28 mouse cellular contexts compared by ENCODE assay signal in genomic region chr12:99940704-99941103, GRCm38 (mm10). TPM values are rescaled to one million over a fixed set of nuclear protein-coding genes. Genes with fewer than 3 reads are reported as not detected.
A peak's percentile ranks its signal among the peaks of the same experiment; 100 is the strongest.
DNase-seq lines count a peak whose midpoint lies in the region; ATAC-seq lines count a peak whose summit lies in the region.
"Had no signal": no experiment of that assay in that cellular context is flagged by ENCODE, and none has a peak within 500 bp of the region (broad histone marks: within the 10 kb centered on the region; RNA-seq: fewer than 3 reads in every experiment).

No protein-coding gene starts in this region.

- ATAC-seq in kidney, embryonic 14.5 days (ENCODE audit: low FRiP score, low TSS enrichment) = peak; percentile 90
- ATAC-seq: CD4-positive, CD25-positive, alpha-beta regulatory T cell, adult 4 months; forebrain, postnatal 0 days; hindbrain, embryonic 16.5 days had no signal

- H3K27ac ChIP-seq in kidney, embryonic 14.5 days (ENCODE audit: low read depth, low read length) = no peak overlapping the region
- H3K27ac ChIP-seq: embryonic facial prominence, embryonic 10.5 days; embryonic facial prominence, embryonic 15.5 days; forebrain, embryonic 12.5 days; heart, embryonic 13.5 days; hindbrain, embryonic 10.5 days; left cerebral cortex, adult 2 months; limb, embryonic 12.5 days; midbrain, embryonic 12.5 days had no signal

- DNase-seq in NIH3T3 (ENCODE audit: low read depth) = peak; percentile 17
- peak; percentile 72 for DNase-seq in kidney, adult 11 months
- peak; percentile 76 for DNase-seq in kidney, postnatal 14 days
- no peak for DNase-seq in cerebellum, adult 11 months
- no peak for DNase-seq in cerebellum, postnatal 10 days
- no peak for DNase-seq in adipocyte (ENCODE audit: low spot score)
- DNase-seq: adrenal gland, postnatal 14 days; cerebellum, adult 18-20 months; cerebellum, postnatal 14 days; forebrain, postnatal 0 days; heart, postnatal 10 days; layer of hippocampus, adult 9-11 months; lung, postnatal 4 days; spleen, adult 18-20 months; thymus, postnatal 36 days had no signal

- H3K4me1 ChIP-seq in kidney, embryonic 14.5 days (ENCODE audit: control insufficient read depth, insufficient read depth, low read length) = peaks cover 8% of the 10 kb centered on the region
- H3K4me1 ChIP-seq: embryonic facial prominence, embryonic 15.5 days; forebrain, embryonic 12.5 days; heart, embryonic 13.5 days; hindbrain, embryonic 10.5 days; limb, embryonic 12.5 days; midbrain, embryonic 12.5 days had no signal

- peaks cover 13% of the 10 kb centered on the region; the same call in 1 of the 2 replicates for H3K36me3 ChIP-seq in kidney, embryonic 14.5 days (ENCODE audit: control insufficient read depth, insufficient read depth, low read length)

- no peak overlapping the region for H3K9ac ChIP-seq in kidney, embryonic 14.5 days (ENCODE audit: low read depth, low read length)
- H3K9ac ChIP-seq: embryonic facial prominence, embryonic 15.5 days; forebrain, embryonic 12.5 days; forebrain, postnatal 0 days; heart, embryonic 13.5 days; limb, embryonic 12.5 days; midbrain, embryonic 12.5 days had no signal

- WGBS in kidney, embryonic 14.5 days = 41% methylated on average over 7 of the region's 7 CpGs

- no peak overlapping the region for H3K4me2 ChIP-seq in kidney, embryonic 14.5 days (replicated peaks; ENCODE audit: low read depth, low read length)
- H3K4me2 ChIP-seq: embryonic facial prominence, embryonic 15.5 days; forebrain, embryonic 12.5 days; heart, embryonic 13.5 days; limb, embryonic 12.5 days; midbrain, embryonic 12.5 days had no signal

- no peak overlapping the region for H3K4me3 ChIP-seq in kidney, embryonic 14.5 days (ENCODE audit: low read length)
- H3K4me3 ChIP-seq: embryonic facial prominence, embryonic 10.5 days; embryonic facial prominence, embryonic 15.5 days; forebrain, embryonic 12.5 days; heart, embryonic 13.5 days; hindbrain, embryonic 10.5 days; left cerebral cortex, adult 2 months; limb, embryonic 12.5 days; megakaryocyte, embryonic 14.5 days; midbrain, embryonic 12.5 days; myocyte had no signal

- no peaks in the 10 kb centered on the region for H3K9me3 ChIP-seq in kidney, embryonic 14.5 days (ENCODE audit: control insufficient read depth, low read length)
- H3K9me3 ChIP-seq: embryonic facial prominence, embryonic 10.5 days; embryonic facial prominence, embryonic 15.5 days; forebrain, embryonic 12.5 days; heart, embryonic 13.5 days; hindbrain, embryonic 10.5 days; limb, embryonic 12.5 days; megakaryocyte, embryonic 14.5 days; midbrain, embryonic 12.5 days had no signal

- no peaks in the 10 kb centered on the region for H3K27me3 ChIP-seq in kidney, embryonic 14.5 days (ENCODE audit: control insufficient read depth, insufficient read depth, low read length)
- H3K27me3 ChIP-seq: embryonic facial prominence, embryonic 15.5 days; forebrain, embryonic 12.5 days; heart, embryonic 13.5 days; limb, embryonic 12.5 days; megakaryocyte, embryonic 14.5 days; midbrain, embryonic 12.5 days had no signal

RNA-seq across cellular contexts. Expression of gene Kcnk13, which starts 23.6 kb away (rescaled TPM):
- polyA plus RNA-seq in kidney, embryonic 14.5 days (2014; fragmentation: Nextera tagmentation; extraction: Ambion mirVana) = 0.14 and 0.15 TPM in 2 replicates
- polyA plus RNA-seq: CD4-positive, CD25-positive, alpha-beta regulatory T cell, adult 4 months had no signal

RNA-seq across cellular contexts. Expression of gene Tdp1, which starts 56.4 kb away (rescaled TPM):
- 48.8 and 70.4 TPM in 2 replicates for polyA plus RNA-seq in kidney, embryonic 14.5 days (2014; fragmentation: Nextera tagmentation; extraction: Ambion mirVana)

RNA-seq across cellular contexts. Expression of gene Efcab11, which starts 56.5 kb away (rescaled TPM):
- 12.8 and 14.9 TPM in 2 replicates for polyA plus RNA-seq in kidney, embryonic 14.5 days (2014; fragmentation: Nextera tagmentation; extraction: Ambion mirVana)

Comparison
In these comparisons a context has a peak if more than half of its experiments do, and no peak if none do; other contexts are left out.
1. DNase-seq: peak in NIH3T3 (single experiment), kidney, adult 11 months (single experiment) and kidney, postnatal 14 days (single experiment); none in cerebellum, adult 11 months (single experiment), cerebellum, postnatal 10 days (0 of 2) and adipocyte (single experiment).